Mouse (Mus musculus): Measurements from ENCODE around the gene Gnat2. TPM values are rescaled to one million over a fixed set of nuclear protein-coding genes. Genes with fewer than 3 reads are reported as not detected.

Gene Gnat2
- polyA plus RNA-seq, 1 experiment from 2014 or later: 1.9 TPM

DNA sequence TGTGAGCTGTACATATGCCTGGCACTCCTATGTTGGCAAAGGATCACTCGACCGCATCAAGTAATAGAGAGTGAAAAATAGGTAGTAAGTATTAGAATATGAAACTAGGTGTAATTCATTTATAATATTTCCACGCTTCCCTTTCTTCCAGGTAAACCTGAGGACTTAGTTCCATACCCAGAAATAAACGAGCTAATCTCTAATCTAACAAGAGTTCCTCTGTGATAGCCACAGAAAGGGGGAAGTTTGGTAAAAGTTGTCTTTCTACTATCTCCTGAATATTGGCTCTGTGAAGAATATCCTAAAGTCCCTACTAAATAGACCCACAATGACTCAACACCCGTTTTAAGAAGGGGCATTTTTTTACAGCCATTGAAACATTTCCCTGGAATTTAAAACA lies 54.1 kb downstream of the Gnat2 start:
- no peaks in the 10 kb centered on the region for H3K27me3 ChIP-seq (ENCODE audit: insufficient read depth, low read length)
- peak overlapping the region; percentile 88 for H3K9ac ChIP-seq (replicated peaks; ENCODE audit: low read length)
- peak overlapping the region; percentile 91 for H3K4me2 ChIP-seq (replicated peaks; ENCODE audit: low read depth, low read length)
- no peaks in the 10 kb centered on the region for H3K36me3 ChIP-seq (ENCODE audit: insufficient read depth, low read length)
- peaks cover 27% of the 10 kb centered on the region for H3K4me1 ChIP-seq (ENCODE audit: insufficient read depth, low read length)
- peak overlapping the region; percentile 85 for H3K4me3 ChIP-seq (ENCODE audit: low read length)
- 63% methylated on average over 5 of the region's 5 CpGs for WGBS
- no peaks in the 10 kb centered on the region for H3K9me3 ChIP-seq (ENCODE audit: low read length)
- ATAC-seq (ENCODE audit: low FRiP score, low TSS enrichment): no peak
- H3K27ac ChIP-seq (ENCODE audit: low read length): peak overlapping the region; percentile 93

DNA sequence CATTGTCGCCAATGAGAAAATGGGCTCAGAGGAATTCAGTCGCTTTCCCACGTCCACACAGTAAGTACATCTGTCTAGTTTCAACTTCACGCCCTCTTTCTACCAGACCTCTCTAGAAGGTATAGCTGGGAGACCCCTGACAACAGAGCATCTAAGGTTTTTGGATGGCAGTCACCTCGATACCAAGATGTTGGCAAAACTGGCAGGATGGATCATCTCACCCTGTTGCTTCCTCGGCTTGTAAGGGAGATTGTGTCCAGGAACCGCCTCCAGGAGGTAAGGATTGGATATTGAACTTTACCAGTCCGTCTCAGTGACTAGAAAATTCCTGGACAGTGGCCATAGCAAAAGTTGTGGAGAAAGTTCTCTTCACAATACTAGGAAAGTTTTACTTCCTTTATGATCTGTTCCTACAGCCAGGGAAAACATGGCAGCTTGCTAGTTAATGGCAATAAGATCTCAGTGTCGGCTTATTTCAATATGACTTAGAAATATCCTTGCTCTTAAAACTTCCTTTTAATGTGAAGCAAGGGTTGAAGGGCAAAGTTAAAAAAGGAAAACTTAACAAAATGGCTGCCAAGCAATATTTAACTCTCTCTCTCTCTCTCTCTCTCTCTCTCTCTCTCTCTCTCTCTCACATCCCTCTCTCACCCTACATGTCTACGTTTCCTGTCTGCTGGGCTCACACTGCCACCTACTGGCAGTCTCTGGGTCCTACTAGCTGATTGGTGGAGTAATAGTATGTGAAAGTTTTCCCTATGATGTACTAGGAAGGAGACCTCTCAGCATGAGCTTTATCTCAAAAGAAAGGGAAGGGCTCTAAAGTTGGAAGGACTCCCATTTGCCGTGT lies 55.0 kb downstream of the Gnat2 start:
- 61% methylated on average over 11 of the region's 11 CpGs for WGBS
- H3K27ac ChIP-seq (ENCODE audit: low read length): 0 out of 2 replicates have a peak overlapping the region, but pooled peaks have one; percentile 16

More for the DNA sequence above, 55.0 kb downstream of the Gnat2 start:
- Histone ChIP-seq H3K4me2 (replicated peaks; ENCODE audit: low read depth, low read length) (peak overlapping the region; percentile 9; the same call in 1 of the 2 replicates), H3K9ac (replicated peaks; ENCODE audit: low read length) (no peak overlapping the region), H3K27me3 (ENCODE audit: insufficient read depth, low read length) (no peaks in the 10 kb centered on the region), H3K9me3 (ENCODE audit: low read length) (no peaks in the 10 kb centered on the region), H3K4me1 (ENCODE audit: insufficient read depth, low read length) (peaks cover 27% of the 10 kb centered on the region), H3K36me3 (ENCODE audit: insufficient read depth, low read length) (no peaks in the 10 kb centered on the region), H3K4me3 (ENCODE audit: low read length) (no peak overlapping the region)
- ATAC-seq (ENCODE audit: low FRiP score, low TSS enrichment): peak; percentile 58; the same call in 1 of the 2 replicates

Other genes starting within 250 kb of the Gnat2 start
- not detected in 2 replicates for gene Eps8l3, start 215.6 kb upstream of the Gnat2 start, polyA plus RNA-seq (2015; fragmentation: Nextera tagmentation; extraction: Ambion mirVana)
- 170 and 171 TPM in 2 replicates for gene Gstm5, start 197.0 kb upstream of the Gnat2 start, polyA plus RNA-seq (2015; fragmentation: Nextera tagmentation; extraction: Ambion mirVana)
- 16.7 and 16.9 TPM in 2 replicates for gene Gstm7, start 161.0 kb upstream of the Gnat2 start, polyA plus RNA-seq (2015; fragmentation: Nextera tagmentation; extraction: Ambion mirVana)
- gene Gstm6, start 149.0 kb upstream of the Gnat2 start, polyA plus RNA-seq (2015; fragmentation: Nextera tagmentation; extraction: Ambion mirVana): 8.2 and 9.6 TPM in 2 replicates
- 0.18 and 0.24 TPM in 2 replicates for gene Gstm3, start 123.5 kb upstream of the Gnat2 start, polyA plus RNA-seq (2015; fragmentation: Nextera tagmentation; extraction: Ambion mirVana)
- 115 and 132 TPM in 2 replicates for gene Gstm2, start 106.3 kb upstream of the Gnat2 start, polyA plus RNA-seq (2015; fragmentation: Nextera tagmentation; extraction: Ambion mirVana)
- gene Gstm1, start 74.8 kb upstream of the Gnat2 start, polyA plus RNA-seq (2015; fragmentation: Nextera tagmentation; extraction: Ambion mirVana): 109 and 124 TPM in 2 replicates
- gene Gstm4, start 47.9 kb upstream of the Gnat2 start, polyA plus RNA-seq (2015; fragmentation: Nextera tagmentation; extraction: Ambion mirVana): 19.8 and 20.4 TPM in 2 replicates
- 69.7 and 69.8 TPM in 2 replicates for gene Ampd2, start 6.1 kb upstream of the Gnat2 start, polyA plus RNA-seq (2015; fragmentation: Nextera tagmentation; extraction: Ambion mirVana)
- gene Gnai3, start 53.4 kb downstream of the Gnat2 start, polyA plus RNA-seq (2015; fragmentation: Nextera tagmentation; extraction: Ambion mirVana): 188 and 196 TPM in 2 replicates
- gene Gpr61, start 62.1 kb downstream of the Gnat2 start, polyA plus RNA-seq (2015; fragmentation: Nextera tagmentation; extraction: Ambion mirVana): 0.06 and 0.08 TPM in 2 replicates
- gene Amigo1, start 93.5 kb downstream of the Gnat2 start, polyA plus RNA-seq (2015; fragmentation: Nextera tagmentation; extraction: Ambion mirVana): 5.4 and 5.8 TPM in 2 replicates
- 3.4 and 3.9 TPM in 2 replicates for gene Cyb561d1, start 108.4 kb downstream of the Gnat2 start, polyA plus RNA-seq (2015; fragmentation: Nextera tagmentation; extraction: Ambion mirVana)
- 18.7 and 22.2 TPM in 2 replicates for gene Atxn7l2, start 118.1 kb downstream of the Gnat2 start, polyA plus RNA-seq (2015; fragmentation: Nextera tagmentation; extraction: Ambion mirVana)
- gene Sypl2, start 133.9 kb downstream of the Gnat2 start, polyA plus RNA-seq (2015; fragmentation: Nextera tagmentation; extraction: Ambion mirVana): 3.7 and 5.0 TPM in 2 replicates
- 282 and 321 TPM in 2 replicates for gene Psma5, start 164.1 kb downstream of the Gnat2 start, polyA plus RNA-seq (2015; fragmentation: Nextera tagmentation; extraction: Ambion mirVana)
- gene Sort1, start 191.3 kb downstream of the Gnat2 start, polyA plus RNA-seq (2015; fragmentation: Nextera tagmentation; extraction: Ambion mirVana): 7.6 and 8.5 TPM in 2 replicates

Data from kidney, embryonic 16.5 days (tissue).